Mouse (Mus musculus) frontal cortex, adult 2 months (tissue): ENCODE measurements at regions not wholly inside any gene's neighbourhood (a gene's known extent, or its start where the extent isn't known, plus 50 kb on each side); places are given as distances from the start of the nearest gene placed in this dataset.

ENCODE experiments used
- DNase-seq, 2 experiments: peaks; one replicate each; pipeline ENCODE4 v3.0.0; 2022; ENCODE audit warnings: low spot score in 1 of 2; ENCODE audit errors: extremely low spot score in 1 of 2

GRCm38 (mm10) chr19:44626261-44626660, 63.6 kb downstream of the Hif1an start:
- no peak for DNase-seq

- DNase-seq, result no peak
Observed at GRCm38 (mm10) chr19:44629705-44630104, 67.1 kb downstream of the Hif1an start.

GRCm38 (mm10) chr19:44631356-44632007, 68.8 kb downstream of the Hif1an start:
- no peak for DNase-seq

GRCm38 (mm10) chr19:44637145-44637719, 74.6 kb downstream of the Hif1an start:
- no peak for DNase-seq

- DNase-seq, result no peak
Observed at GRCm38 (mm10) chr19:44640021-44640420, 77.4 kb downstream of the Hif1an start.

GRCm38 (mm10) chr19:44640551-44640950, 77.9 kb downstream of the Hif1an start:
- no peak for DNase-seq

- DNase-seq, result no peak
Observed at GRCm38 (mm10) chr19:44642294-44642693, 79.6 kb downstream of the Hif1an start.

- no peak for DNase-seq
Observed at GRCm38 (mm10) chr19:44644376-44644775, 81.7 kb downstream of the Hif1an start.

- DNase-seq, result no peak
Observed at GRCm38 (mm10) chr19:44644929-44645328, 82.3 kb downstream of the Hif1an start.

- no peak for DNase-seq
Observed at GRCm38 (mm10) chr19:44646548-44646947, 83.9 kb downstream of the Hif1an start.

- DNase-seq, result no peak
Observed at GRCm38 (mm10) chr19:44649206-44649605, 86.6 kb downstream of the Hif1an start.

GRCm38 (mm10) chr19:44650841-44651240, 88.2 kb downstream of the Hif1an start:
- DNase-seq, result no peak

GRCm38 (mm10) chr19:44651605-44652004, 89.0 kb downstream of the Hif1an start:
- no peak for DNase-seq

- peak in 1 of 2 experiments; percentile 19 for DNase-seq
Observed at GRCm38 (mm10) chr19:44655719-44656118, 93.1 kb downstream of the Hif1an start.

GRCm38 (mm10) chr19:44659316-44659715, 96.5 kb upstream of the Pax2 start:
- no peak for DNase-seq

- no peak for DNase-seq
Observed at GRCm38 (mm10) chr19:44669535-44669958, 86.3 kb upstream of the Pax2 start.

- DNase-seq, result no peak
Observed at GRCm38 (mm10) chr19:44674621-44675245, 81.1 kb upstream of the Pax2 start.

- DNase-seq, result no peak
Observed at GRCm38 (mm10) chr19:44676555-44677120, 79.2 kb upstream of the Pax2 start.

- no peak for DNase-seq
Observed at GRCm38 (mm10) chr19:44677295-44677694, 78.5 kb upstream of the Pax2 start.

GRCm38 (mm10) chr19:44678686-44679085, 77.2 kb upstream of the Pax2 start:
- no peak for DNase-seq

GRCm38 (mm10) chr19:44681675-44682074, 74.2 kb upstream of the Pax2 start:
- no peak for DNase-seq

GRCm38 (mm10) chr19:44683191-44683590, 72.7 kb upstream of the Pax2 start:
- no peak for DNase-seq
